Mouse (Mus musculus) testis, postnatal 14 days (tissue): ENCODE data around the gene Pmepa1.

ENCODE experiments used
- DNase-seq: peaks from one replicate; pipeline ENCODE4 v3.0.0; 2021; ENCODE audit warnings: low spot score

Gene Pmepa1

GRCm38 (mm10) chr2:173185282-173185681, 91.1 kb downstream of the Pmepa1 start:
- DNase-seq, result no peak

- DNase-seq, result no peak
These were observed 91.8 kb downstream of the Pmepa1 start for GRCm38 (mm10) chr2:173184475-173185080.

DNA sequence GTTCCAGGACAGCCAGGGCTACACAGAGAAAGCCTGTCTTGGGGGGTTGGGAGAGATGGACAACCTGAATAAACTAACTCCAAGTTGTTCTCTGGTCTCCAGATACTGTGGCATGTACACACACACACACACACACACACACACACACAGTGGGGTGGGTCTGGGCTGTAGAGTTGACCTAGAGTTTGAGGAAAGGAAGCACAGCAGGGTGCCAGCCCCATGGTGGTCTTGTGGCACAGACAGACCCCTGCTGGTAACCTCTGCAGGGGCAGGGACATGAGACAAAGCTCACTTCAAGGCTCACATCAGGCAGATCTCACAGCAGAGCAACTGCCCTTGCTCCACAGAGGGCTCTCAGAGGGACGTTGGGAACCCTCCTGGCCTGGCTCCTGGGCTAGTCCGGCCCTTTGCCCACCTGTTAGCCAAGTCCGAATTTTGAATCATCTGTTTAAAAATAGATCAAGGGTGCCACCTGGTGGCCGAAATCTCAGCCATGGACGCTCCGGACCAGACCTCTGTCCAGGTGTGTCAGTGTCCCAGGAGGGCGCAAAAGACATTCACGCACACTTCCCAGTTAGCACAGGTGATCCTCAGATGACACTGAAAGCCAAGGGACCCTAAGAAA, 92.4 kb downstream of the Pmepa1 start:
- no peak for DNase-seq

- no peak for DNase-seq
These were observed 93.0 kb downstream of the Pmepa1 start for GRCm38 (mm10) chr2:173183311-173183710.

- DNase-seq, result no peak
These were observed 93.5 kb downstream of the Pmepa1 start for GRCm38 (mm10) chr2:173182796-173183195.

GRCm38 (mm10) chr2:173181901-173182300, 94.4 kb downstream of the Pmepa1 start:
- DNase-seq, result no peak

DNA sequence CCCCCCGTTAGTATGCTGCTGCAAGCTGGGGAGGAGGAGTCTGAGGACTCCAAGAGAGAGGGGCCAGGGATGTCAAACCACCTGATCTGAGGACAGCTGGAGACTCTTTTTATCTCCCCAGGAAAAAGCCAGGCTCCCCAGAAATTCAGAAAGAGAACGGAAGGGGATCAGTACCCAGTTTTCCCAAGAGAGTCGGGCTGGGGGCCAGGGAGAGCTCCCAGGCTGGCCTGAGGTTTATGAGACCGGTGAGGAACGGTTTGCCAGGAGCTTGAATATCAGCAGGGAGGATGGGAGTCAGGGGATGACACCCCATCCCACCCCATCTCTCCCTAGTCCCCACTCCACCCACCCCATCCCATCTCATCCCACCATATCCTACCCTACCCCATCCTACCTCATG, 94.8 kb downstream of the Pmepa1 start:
- no peak for DNase-seq

DNA sequence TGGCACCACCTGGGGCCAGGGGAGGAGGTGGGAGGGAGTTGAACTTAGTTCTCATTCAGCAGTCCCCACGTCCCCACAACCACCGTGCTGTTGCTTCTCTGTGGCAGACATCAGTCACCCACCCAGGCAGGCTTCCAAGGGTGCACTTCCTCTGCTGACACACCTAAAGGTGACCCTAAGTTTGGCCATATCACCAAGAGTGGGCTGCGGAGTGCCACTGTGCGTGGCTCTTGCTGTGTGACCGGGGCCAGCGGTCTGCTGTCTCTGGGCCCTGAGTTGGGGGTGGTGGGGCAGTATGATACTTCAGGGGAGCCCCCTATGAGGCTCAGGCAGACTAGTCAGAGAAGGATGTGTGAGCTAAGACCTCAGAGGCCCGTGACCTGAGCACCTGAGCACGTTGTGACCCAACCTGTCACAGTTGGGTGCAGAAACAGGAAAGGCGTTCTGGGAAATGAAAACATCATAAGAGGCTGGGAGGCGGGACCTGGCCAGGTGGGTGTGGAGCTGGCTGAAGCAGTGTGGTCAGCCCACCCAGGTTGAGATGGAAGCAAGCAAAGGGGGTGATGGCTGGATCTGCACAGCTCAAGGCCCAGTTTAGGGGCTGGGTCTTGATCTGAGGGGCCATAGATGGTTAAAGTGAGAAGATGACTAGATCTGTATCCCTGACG, 95.5 kb downstream of the Pmepa1 start:
- no peak for DNase-seq

- no peak for DNase-seq
These were observed 96.3 kb downstream of the Pmepa1 start for GRCm38 (mm10) chr2:173180026-173180425.

GRCm38 (mm10) chr2:173179046-173179445, 97.3 kb downstream of the Pmepa1 start:
- no peak for DNase-seq

- DNase-seq, result no peak
These were observed 98.4 kb downstream of the Pmepa1 start for GRCm38 (mm10) chr2:173177951-173178350.

DNA sequence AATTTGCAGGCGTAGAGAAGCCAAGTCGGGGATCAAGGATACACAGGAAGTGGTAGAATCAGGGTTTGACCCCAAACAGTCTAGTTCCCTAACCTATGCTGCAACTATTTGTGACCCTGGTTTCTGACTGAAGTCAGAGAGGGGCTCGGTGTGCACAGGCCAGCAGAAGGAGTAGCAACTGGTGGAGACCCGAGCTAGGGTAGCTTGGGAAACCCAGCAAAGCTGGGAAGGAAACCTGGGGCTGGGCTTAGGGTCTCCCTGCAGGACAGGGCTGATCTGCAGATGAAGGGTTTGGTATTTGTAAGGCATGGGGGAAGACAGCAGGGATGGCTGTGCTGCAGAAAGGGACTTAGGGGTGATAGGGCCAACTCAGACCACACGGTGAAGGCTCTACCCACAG, 98.9 kb downstream of the Pmepa1 start:
- DNase-seq, result no peak

DNA sequence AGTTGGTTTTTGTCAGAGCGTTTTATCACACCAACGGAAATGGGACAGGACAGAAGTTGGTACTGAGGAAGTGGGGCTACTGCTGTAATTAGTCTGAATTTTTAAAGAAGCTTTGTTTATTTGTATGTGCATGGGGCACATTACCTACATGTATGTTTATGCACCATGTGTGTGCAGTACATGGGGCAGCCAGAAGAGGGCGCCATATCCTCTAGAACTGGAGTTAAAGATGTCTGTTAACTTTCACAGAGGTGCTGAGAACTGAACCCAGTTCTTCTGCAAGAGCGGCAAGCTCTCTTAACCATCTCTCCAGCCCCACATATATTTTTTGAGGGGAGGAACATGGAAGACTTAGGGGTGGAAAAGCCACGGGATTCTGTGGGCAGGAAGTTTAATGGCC, 100.6 kb downstream of the Pmepa1 start:
- no peak for DNase-seq

- no peak for DNase-seq
These were observed 101.8 kb downstream of the Pmepa1 start for GRCm38 (mm10) chr2:173174569-173174968.
